Mouse (Mus musculus) thymus, adult 18-20 months (tissue): ENCODE results near the gene Lrrc29.

Experiments used
- DNase-seq, 2 experiments: peaks; one replicate each; pipeline ENCODE4 v3.0.0; 2022; ENCODE audit warnings: mixed read lengths in 2 of 2

Lrrc29 gene

GRCm38 (mm10) chr8:105343791-105344574 lies 17.9 kb upstream of the Lrrc29 start:
- no peak for DNase-seq

GRCm38 (mm10) chr8:105342768-105343167 lies 16.7 kb upstream of the Lrrc29 start:
- no peak for DNase-seq

- no peak for DNase-seq
Measured at GRCm38 (mm10) chr8:105341399-105341798, 15.3 kb upstream of the Lrrc29 start.

GRCm38 (mm10) chr8:105339886-105340635 lies 14.0 kb upstream of the Lrrc29 start:
- DNase-seq: no peak

GRCm38 (mm10) chr8:105338992-105339391 lies 12.9 kb upstream of the Lrrc29 start:
- DNase-seq: no peak

- no peak for DNase-seq
Measured at GRCm38 (mm10) chr8:105336373-105337130, 10.5 kb upstream of the Lrrc29 start.

- DNase-seq: no peak
Measured at GRCm38 (mm10) chr8:105332523-105332922, 6.4 kb upstream of the Lrrc29 start.

- DNase-seq: no peak
Measured at GRCm38 (mm10) chr8:105331931-105332330, 5.9 kb upstream of the Lrrc29 start.

GRCm38 (mm10) chr8:105331469-105331868 lies 5.4 kb upstream of the Lrrc29 start:
- DNase-seq: no peak

- no peak for DNase-seq
Measured at GRCm38 (mm10) chr8:105330325-105330724, 4.2 kb upstream of the Lrrc29 start.

GRCm38 (mm10) chr8:105326968-105327367 lies 890 bp upstream of the Lrrc29 start:
- DNase-seq: no peak

GRCm38 (mm10) chr8:105325641-105326093 lies 411 bp downstream of the Lrrc29 start:
- no peak for DNase-seq

- DNase-seq: no peak
Measured at GRCm38 (mm10) chr8:105323183-105323582, 2.9 kb downstream of the Lrrc29 start.

GRCm38 (mm10) chr8:105318662-105319190 lies 7.4 kb downstream of the Lrrc29 start:
- no peak for DNase-seq

GRCm38 (mm10) chr8:105317941-105318340 lies 8.1 kb downstream of the Lrrc29 start:
- no peak for DNase-seq

- DNase-seq: no peak
Measured at GRCm38 (mm10) chr8:105315073-105315769, 10.9 kb downstream of the Lrrc29 start.

GRCm38 (mm10) chr8:105313622-105314402 lies 12.3 kb downstream of the Lrrc29 start:
- DNase-seq: no peak

GRCm38 (mm10) chr8:105312891-105313481 lies 13.1 kb downstream of the Lrrc29 start:
- DNase-seq: no peak

GRCm38 (mm10) chr8:105311718-105312117 lies 14.4 kb downstream of the Lrrc29 start:
- no peak for DNase-seq

GRCm38 (mm10) chr8:105310118-105310517 lies 16.0 kb downstream of the Lrrc29 start:
- DNase-seq: no peak
